Mouse (Mus musculus): ENCODE data around the gene Syt3.

DNA sequence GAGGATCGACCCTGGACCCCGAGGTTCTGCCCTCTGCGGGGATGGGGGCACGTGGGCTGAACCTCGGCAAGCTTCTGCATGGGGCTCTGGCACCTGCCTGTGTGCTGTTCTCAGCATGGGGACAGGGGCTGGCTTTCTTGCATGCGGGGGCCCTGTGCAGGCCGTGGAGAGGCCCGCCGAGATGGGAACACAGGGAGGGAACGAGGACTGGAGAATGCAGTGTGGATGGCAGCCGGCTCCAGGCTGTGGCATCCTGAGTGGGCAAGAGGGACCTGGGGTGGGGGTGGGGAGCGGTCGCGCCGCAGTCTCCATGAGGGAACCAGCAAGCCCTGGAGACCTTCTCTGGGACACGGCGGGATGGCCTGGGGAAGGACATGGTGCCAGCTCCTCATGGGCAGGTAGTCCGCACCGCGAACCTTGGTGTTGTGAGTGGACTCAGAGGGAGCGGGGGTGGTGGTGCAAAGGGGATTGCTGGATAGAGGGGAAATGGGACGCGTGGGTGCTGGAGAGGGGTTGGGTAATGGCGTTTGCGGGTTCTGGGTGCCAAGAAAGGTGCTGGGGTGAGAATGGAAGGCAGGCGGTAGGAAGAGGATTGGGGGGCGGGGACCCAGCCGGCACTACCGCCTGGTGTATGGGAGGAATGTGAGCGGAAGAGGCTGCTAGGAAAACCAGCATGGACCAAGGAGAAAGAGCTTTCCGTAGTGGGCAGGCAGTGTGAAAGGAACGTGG, 46.6 kb upstream of the Syt3 start:
- TF ChIP-seq CTCF (IDR thresholded peaks at IDR 0.05): no peak
- no peak for TF ChIP-seq EP300 (IDR thresholded peaks at IDR 0.05)

All from lung, postnatal 0 days (tissue).